Mouse (Mus musculus) midbrain, embryonic 14.5 days (tissue): ENCODE data around the gene Rara. TPM values are rescaled to one million over a fixed set of nuclear protein-coding genes. Genes with fewer than 3 reads are reported as not detected.
"Not testable (repeated sequence)": the region's sequence is repeated elsewhere in the genome, so short reads cannot be mapped to it uniquely, and the experiment has no call there.

Experiments used
- ATAC-seq: fragments of 200-750 bp; cut with Nextera tagmentation; 2 replicates; pipeline ENCODE4 v1.8.0; 2017; ENCODE audit warnings: moderate number of reproducible peaks, moderate library complexity; ENCODE audit not compliant: low FRiP score, low TSS enrichment
- DNase-seq: peaks from one replicate; pipeline ENCODE4 v3.0.0-alpha.2; 2015
- H3K27ac ChIP-seq: fragments of 300-500 bp; sonication (generic); replicated peaks from 2 replicates; pipeline ENCODE4 v1.5.1; 2014; ENCODE audit warnings: mild to moderate bottlenecking, low read depth, low read length, moderate library complexity
- H3K27me3 ChIP-seq: fragments of 300-500 bp; sonication (generic); 2 replicates; pipeline ENCODE4 v1.6.1; 2014; ENCODE audit warnings: low read length, control low read depth, mixed read lengths; ENCODE audit not compliant: control insufficient read depth, insufficient read depth
- H3K36me3 ChIP-seq: fragments of 300-500 bp; sonication (generic); 2 replicates; pipeline ENCODE4 v1.6.1; 2014; ENCODE audit warnings: low read length, control low read depth; ENCODE audit not compliant: control insufficient read depth, insufficient read depth
- H3K4me1 ChIP-seq: fragments of 300-500 bp; sonication (generic); 2 replicates; pipeline ENCODE4 v1.6.1; 2014; ENCODE audit warnings: mild to moderate bottlenecking, antibody characterized with exemption, low read length, control low read depth; ENCODE audit not compliant: control insufficient read depth, insufficient read depth
- H3K4me2 ChIP-seq: fragments of 300-500 bp; sonication (generic); 2 replicates; pipeline ENCODE4 v1.6.1; 2014; ENCODE audit warnings: mild to moderate bottlenecking, low read length, moderate library complexity
- H3K4me3 ChIP-seq: fragments of 300-500 bp; sonication (generic); replicated peaks from 2 replicates; pipeline ENCODE4 v1.5.1; 2014; ENCODE audit warnings: low read depth, low read length
- H3K9ac ChIP-seq: fragments of 300-500 bp; sonication (generic); replicated peaks from 2 replicates; pipeline ENCODE4 v1.6.1; 2014; ENCODE audit warnings: mild to moderate bottlenecking, low read length, moderate library complexity
- H3K9me3 ChIP-seq: fragments of 300-500 bp; sonication (generic); 2 replicates; pipeline ENCODE4 v1.6.1; 2016; ENCODE audit warnings: low read length, control low read depth, mixed read lengths; ENCODE audit not compliant: control insufficient read depth
- WGBS: fragments of 180-500 bp; shearing (Covaris S2); extraction: QIAGEN DNeasy Blood & Tissue Kit; methylation state at CpG from one replicate; pipeline ENCODE4 v1.1.7; 2014; 5-methylcytosine and 5-hydroxymethylcytosine counted together
- polyA plus RNA-seq: library from polyadenylated mRNA; unstranded; fragments of >200 nt; fragmentation: Nextera tagmentation; extraction: Ambion mirVana; gene quantifications from 2 replicates; pipeline ENCODE4 v1.2.1, GENCODE M21; 2014

The Rara gene
- polyA plus RNA-seq, 1 experiment from 2014 or later: 11.0 TPM

- Histone ChIP-seq H3K27ac (no peak overlapping the region), H3K36me3 (peaks cover 19% of the 10 kb centered on the region), H3K4me1 (peaks cover 10% of the 10 kb centered on the region; the same call in 1 of the 2 replicates), H3K4me2 (no peak overlapping the region), H3K9me3 (no peaks in the 10 kb centered on the region), H3K27me3 (no peaks in the 10 kb centered on the region), H3K4me3 (no peak overlapping the region), H3K9ac (no peak overlapping the region)
- DNase-seq (no peak), ATAC-seq (no peak)
- WGBS: 95% methylated on average over 7 of the region's 7 CpGs
Observed at GRCm38 (mm10) chr11:98905033-98905432, 22.6 kb upstream of the Rara start.

DNA sequence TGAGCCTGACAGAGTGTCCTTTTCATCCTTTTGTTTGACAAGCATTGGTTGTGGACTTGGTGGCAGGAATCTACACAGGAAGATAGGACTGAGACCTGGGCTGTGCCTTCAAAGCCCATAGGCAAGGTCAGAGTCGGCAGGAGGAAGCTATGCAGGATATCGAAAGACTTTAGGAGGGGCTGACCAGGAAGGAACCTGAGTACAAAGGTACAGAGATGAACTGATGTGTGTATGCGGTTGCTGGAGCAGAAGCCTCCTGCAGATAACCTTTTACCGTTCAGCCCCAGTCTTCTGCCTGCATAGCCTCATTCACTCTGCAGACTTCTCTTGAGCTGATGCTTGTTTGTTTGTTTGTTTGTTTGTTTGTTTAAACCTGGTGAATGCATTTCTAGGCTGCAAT lies 22.0 kb upstream of the Rara start:
- Histone ChIP-seq H3K36me3 (peaks cover 14% of the 10 kb centered on the region), H3K9me3 (no peaks in the 10 kb centered on the region), H3K27ac (no peak overlapping the region), H3K9ac (no peak overlapping the region), H3K4me3 (no peak overlapping the region), H3K4me2 (no peak overlapping the region), H3K4me1 (peaks cover 10% of the 10 kb centered on the region; the same call in 1 of the 2 replicates), H3K27me3 (no peaks in the 10 kb centered on the region)
- DNase-seq: no peak
- 97% methylated on average over 4 of the region's 4 CpGs for WGBS
- no peak for ATAC-seq

DNA sequence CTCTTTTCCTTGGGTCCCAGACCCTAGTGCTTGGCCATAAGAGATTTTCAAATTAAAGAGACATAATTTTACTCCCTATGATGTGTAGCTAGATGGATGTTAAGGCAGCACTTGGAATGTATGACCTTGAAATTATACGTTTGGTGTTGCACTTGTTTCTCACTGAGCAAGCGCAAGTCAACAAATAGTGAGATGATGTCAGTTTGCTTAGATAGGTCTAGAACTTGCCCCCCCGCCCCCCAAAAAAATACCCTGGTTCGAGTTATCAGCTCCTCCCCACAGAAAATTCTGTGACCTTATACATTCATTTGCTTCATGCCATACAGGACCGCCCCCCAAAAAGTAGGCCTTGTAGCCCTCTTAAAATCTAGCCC lies 20.6 kb upstream of the Rara start:
- H3K9me3 ChIP-seq: no peaks in the 10 kb centered on the region
- H3K27ac ChIP-seq: no peak overlapping the region
- H3K4me3 ChIP-seq: no peak overlapping the region; the same call in 1 of the 2 replicates
- no peaks in the 10 kb centered on the region; the same call in 1 of the 2 replicates for H3K36me3 ChIP-seq
- 57% methylated on average over 5 of the region's 5 CpGs for WGBS
- H3K4me1 ChIP-seq: peaks cover 10% of the 10 kb centered on the region; the same call in 1 of the 2 replicates
- ATAC-seq (no peak), DNase-seq (no peak)
- H3K4me2 ChIP-seq: peak overlapping the region; percentile 80
- H3K27me3 ChIP-seq: no peaks in the 10 kb centered on the region
- no peak overlapping the region; the same call in 1 of the 2 replicates for H3K9ac ChIP-seq

- DNase-seq (peak; percentile 98), ATAC-seq (peak; percentile 99)
- WGBS: under 1% methylated on average over 49 of the region's 49 CpGs
- peak within 1 kb of the TSS; percentile 43 for H3K4me3 ChIP-seq
- no peaks in the 10 kb centered on the region for H3K27me3 ChIP-seq
- peak within 1 kb of the TSS; percentile 80 for H3K4me2 ChIP-seq
- H3K9ac ChIP-seq: peak within 1 kb of the TSS; percentile 23; the same call in 1 of the 2 replicates
- H3K36me3 ChIP-seq: no peaks in the 10 kb centered on the region; the same call in 1 of the 2 replicates
- H3K27ac ChIP-seq: no peak within 1 kb of the TSS
- H3K9me3 ChIP-seq: no peaks in the 10 kb centered on the region
- peaks cover 6% of the 10 kb centered on the region; the same call in 1 of the 2 replicates for H3K4me1 ChIP-seq
Observed at GRCm38 (mm10) chr11:98907437-98908173, 20.0 kb upstream of the Rara start, which contains the start of gene Cdc6. Cdc6 (plus strand) TSS chr11:98907801.

GRCm38 (mm10) chr11:98909654-98910053 lies 18.0 kb upstream of the Rara start:
- DNase-seq (peak; percentile 86), ATAC-seq (no peak)
- H3K36me3 ChIP-seq: no peaks in the 10 kb centered on the region; the same call in 1 of the 2 replicates
- no peak overlapping the region for H3K27ac ChIP-seq
- H3K4me3 ChIP-seq: no peak overlapping the region
- H3K27me3 ChIP-seq: no peaks in the 10 kb centered on the region
- 44% methylated on average over 6 of the region's 6 CpGs for WGBS
- H3K9me3 ChIP-seq: no peaks in the 10 kb centered on the region
- no peak overlapping the region for H3K9ac ChIP-seq
- H3K4me1 ChIP-seq: peaks cover 4% of the 10 kb centered on the region; the same call in 1 of the 2 replicates
- H3K4me2 ChIP-seq: no peak overlapping the region

DNA sequence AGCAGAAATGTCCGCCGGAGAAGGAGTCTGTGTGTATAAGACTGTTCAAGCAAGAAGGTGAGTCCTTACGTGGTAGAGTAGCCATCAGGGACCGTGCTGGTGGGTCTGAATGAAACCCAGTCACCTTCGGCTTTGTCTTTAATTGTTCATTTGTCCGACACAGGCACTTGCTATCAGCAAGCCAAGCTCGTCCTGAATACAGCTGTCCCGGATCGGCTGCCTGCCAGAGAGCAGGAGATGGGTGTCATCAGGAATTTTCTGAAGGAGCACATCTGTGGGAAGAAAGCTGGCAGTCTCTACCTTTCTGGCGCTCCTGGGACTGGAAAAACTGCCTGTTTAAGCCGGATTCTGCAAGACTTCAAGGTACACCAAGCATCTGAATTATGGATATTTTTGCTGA lies 17.2 kb upstream of the Rara start:
- H3K27me3 ChIP-seq: no peaks in the 10 kb centered on the region
- H3K9me3 ChIP-seq: no peaks in the 10 kb centered on the region
- no peak overlapping the region for H3K4me2 ChIP-seq
- peaks cover 4% of the 10 kb centered on the region; the same call in 1 of the 2 replicates for H3K4me1 ChIP-seq
- H3K36me3 ChIP-seq: no peaks in the 10 kb centered on the region
- H3K9ac ChIP-seq: no peak overlapping the region
- WGBS: 93% methylated on average over 11 of the region's 11 CpGs
- DNase-seq (no peak), ATAC-seq (no peak)
- no peak overlapping the region for H3K4me3 ChIP-seq
- H3K27ac ChIP-seq: no peak overlapping the region

GRCm38 (mm10) chr11:98911498-98911897 lies 16.1 kb upstream of the Rara start:
- H3K9ac ChIP-seq: no peak overlapping the region
- H3K4me3 ChIP-seq: no peak overlapping the region
- WGBS: 90% methylated on average over 5 of the region's 5 CpGs
- H3K27ac ChIP-seq: no peak overlapping the region
- ATAC-seq (no peak), DNase-seq (no peak)
- 0 out of 2 replicates have a peak, but pooled peaks cover 3% of the 10 kb centered on the region for H3K36me3 ChIP-seq
- H3K4me1 ChIP-seq: peaks cover 4% of the 10 kb centered on the region; the same call in 1 of the 2 replicates
- no peaks in the 10 kb centered on the region for H3K9me3 ChIP-seq
- no peak overlapping the region for H3K4me2 ChIP-seq
- H3K27me3 ChIP-seq: no peaks in the 10 kb centered on the region

- no peak overlapping the region for H3K9ac ChIP-seq
- no peak for ATAC-seq
Observed at GRCm38 (mm10) chr11:98914196-98914595, 13.4 kb upstream of the Rara start.

GRCm38 (mm10) chr11:98916376-98916775 lies 11.2 kb upstream of the Rara start:
- not testable (repeated sequence) for H3K27ac ChIP-seq, H3K9me3 ChIP-seq, H3K4me1 ChIP-seq, H3K4me2 ChIP-seq, H3K9ac ChIP-seq, ATAC-seq, H3K36me3 ChIP-seq, H3K27me3 ChIP-seq, H3K4me3 ChIP-seq
- 97% methylated on average over 3 of the region's 3 CpGs for WGBS
- DNase-seq: peak; percentile 35

More at GRCm38 (mm10) chr11:98914196-98914595, 13.4 kb upstream of the Rara start:
- Histone ChIP-seq H3K27ac (no peak overlapping the region), H3K4me3 (no peak overlapping the region), H3K36me3 (0 out of 2 replicates have a peak, but pooled peaks cover 5% of the 10 kb centered on the region), H3K4me1 (no peaks in the 10 kb centered on the region), H3K27me3 (no peaks in the 10 kb centered on the region), H3K4me2 (no peak overlapping the region), H3K9me3 (no peaks in the 10 kb centered on the region)
- no peak for DNase-seq
- 88% methylated on average over 11 of the region's 11 CpGs for WGBS
